Mouse (Mus musculus): ENCODE results near the gene Dydc2.
A peak's percentile ranks its signal among the peaks of the same experiment; 100 is the strongest.

Dydc2 gene

DNA sequence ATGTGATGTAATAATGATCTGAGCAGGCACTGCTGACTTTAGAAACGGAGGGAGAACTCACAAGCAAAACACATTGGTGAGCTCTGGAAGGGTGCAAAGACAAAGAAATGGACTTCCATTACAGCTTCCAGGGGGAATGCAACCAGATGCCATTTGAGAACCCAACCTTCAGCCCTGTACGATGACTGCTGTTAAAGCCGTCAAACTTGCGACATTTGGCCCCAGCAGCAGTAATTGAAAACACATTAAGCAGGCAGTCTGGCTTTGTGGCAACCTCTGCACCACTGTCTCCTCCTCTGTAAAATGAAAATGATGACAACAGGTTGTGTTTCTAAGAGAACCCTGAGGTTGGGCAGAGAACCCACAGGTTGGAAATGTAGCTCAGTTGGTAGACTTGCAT, 68.2 kb downstream of the Dydc2 start:
- peak; percentile 44 for DNase-seq (ENCODE audit: low spot score)

DNA sequence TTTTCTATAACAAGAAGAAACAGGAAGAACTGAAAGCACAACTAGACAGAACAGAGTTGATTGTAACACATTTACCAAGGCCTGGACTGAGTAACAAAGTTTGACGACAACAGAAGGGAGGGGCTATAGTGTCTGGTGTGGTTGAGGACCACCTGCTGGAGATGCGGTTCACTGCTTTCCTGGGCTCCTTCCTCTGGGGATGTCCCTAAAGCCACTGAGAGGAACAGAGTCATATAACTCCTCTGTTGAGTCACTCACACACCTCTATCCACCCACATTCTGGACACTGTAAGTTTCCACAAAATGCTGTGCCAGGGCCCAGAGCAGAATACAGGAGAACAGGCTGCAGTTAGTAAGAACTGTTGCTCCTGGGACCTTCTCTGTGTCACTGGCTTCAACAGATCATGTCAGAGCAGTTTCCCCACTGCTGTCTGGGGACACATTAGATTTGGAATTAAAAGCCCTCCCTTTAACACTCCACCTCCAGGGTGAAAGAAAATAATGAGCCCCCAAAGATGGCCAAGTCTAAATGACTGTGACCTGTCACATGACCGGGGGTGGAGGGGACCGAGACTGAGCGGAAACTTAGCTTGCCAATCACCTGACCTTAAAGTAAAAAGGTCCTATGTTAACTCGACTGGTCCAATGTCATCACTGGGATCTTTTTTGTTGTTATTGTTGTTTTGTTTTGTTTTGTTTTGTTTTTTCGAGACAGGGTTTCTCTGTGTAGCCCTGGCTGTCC, 68.9 kb downstream of the Dydc2 start:
- DNase-seq (ENCODE audit: low spot score), result no peak
